Mouse (Mus musculus) spleen, adult 2 months (tissue): Measurements from ENCODE around the gene Cbx8.

Experiments
- CTCF ChIP-seq: fragments of 200-500 bp; IDR thresholded peaks from 2 replicates; pipeline ENCODE4 v1.5.1; 2011; ENCODE audit warnings: mild to moderate bottlenecking, inconsistent platforms; ENCODE audit not compliant: insufficient read depth, insufficient read length, insufficient replicate concordance; ENCODE audit errors: extremely low read depth
- POLR2A ChIP-seq: fragments of 200-500 bp; IDR thresholded peaks from 2 replicates; pipeline ENCODE4 v1.6.1; 2011; ENCODE audit warnings: low read depth, low read length, inconsistent platforms

DNA sequence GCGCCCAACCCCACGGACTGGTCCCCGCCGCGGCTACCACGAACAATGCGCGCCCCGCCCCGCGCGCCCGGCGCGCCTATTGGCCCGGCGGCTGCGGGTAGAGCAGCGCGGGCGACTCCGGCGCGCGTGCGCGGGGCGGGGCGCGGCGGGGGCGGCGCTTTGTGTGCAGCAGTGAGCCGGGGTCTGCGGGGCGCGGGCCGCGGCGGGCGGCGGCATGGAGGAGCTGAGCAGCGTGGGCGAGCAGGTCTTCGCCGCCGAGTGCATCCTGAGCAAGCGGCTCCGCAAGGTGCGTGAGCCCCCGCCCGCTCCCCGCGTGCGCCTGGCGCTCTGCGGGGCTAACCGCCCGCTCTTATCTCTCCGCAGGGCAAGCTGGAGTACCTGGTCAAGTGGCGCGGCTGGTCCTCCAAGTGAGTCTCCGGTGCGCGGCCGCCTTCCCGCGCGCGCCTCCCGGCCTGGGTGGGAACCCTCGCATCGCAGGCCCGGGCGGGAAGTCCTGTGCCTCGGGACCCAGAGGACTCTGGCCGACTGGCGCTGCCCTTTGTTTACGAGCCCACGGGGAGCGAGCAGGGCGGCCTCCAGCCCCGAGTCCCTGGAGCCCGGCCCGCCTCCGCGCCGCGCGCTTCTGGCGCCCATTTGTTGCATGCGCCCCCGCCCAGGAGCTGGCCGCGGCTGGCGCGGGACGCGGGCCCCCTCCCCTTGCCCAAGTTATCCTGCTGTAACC, 17.7 kb downstream of the Cbx8 start, which contains the start of gene Cbx2:
- TF ChIP-seq CTCF (no peak), POLR2A (no peak)
